Mouse (Mus musculus) testis, postnatal 14 days (tissue): Measurements from ENCODE around the gene Coq3.

Source experiments
- DNase-seq: peaks from one replicate; pipeline ENCODE4 v3.0.0; 2021; ENCODE audit warnings: low spot score

The Coq3 gene

DNA sequence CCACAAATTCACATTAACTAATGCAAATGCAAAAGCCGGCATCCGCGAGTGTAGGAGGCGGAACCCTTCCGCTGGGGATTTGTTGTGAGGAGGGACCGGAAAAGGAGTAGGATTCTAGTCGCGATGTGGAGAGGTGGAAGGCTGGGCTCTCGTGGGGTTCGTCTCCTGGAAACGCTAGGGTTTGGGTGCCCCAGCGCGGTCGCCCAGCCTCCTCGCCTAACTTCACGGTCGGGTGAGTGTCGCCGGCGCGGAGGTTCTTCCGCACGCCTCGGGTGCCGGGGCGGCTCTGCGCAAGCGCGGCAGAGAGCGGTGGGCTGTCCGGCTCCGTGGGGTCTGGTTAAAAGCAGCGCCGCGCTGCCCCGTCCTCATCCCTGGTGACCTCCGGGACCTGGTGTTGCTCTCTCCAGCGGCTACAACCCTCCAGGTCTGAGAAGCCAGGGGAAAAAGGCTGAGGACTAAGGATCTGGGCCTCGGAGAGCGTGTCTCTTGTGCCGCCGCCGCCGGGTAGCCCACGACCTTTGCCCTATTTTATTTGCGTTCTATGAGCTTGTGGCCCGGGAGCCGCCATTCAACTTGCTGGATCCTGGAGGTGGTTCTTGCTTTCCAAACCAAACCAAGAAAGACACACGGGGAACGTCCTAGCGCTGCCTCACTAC, at the start of gene Coq3:
Coq3 (plus strand) TSS at position 109 of the 656 bp plus-strand sequence.
- DNase-seq = peak; percentile 86

DNA sequence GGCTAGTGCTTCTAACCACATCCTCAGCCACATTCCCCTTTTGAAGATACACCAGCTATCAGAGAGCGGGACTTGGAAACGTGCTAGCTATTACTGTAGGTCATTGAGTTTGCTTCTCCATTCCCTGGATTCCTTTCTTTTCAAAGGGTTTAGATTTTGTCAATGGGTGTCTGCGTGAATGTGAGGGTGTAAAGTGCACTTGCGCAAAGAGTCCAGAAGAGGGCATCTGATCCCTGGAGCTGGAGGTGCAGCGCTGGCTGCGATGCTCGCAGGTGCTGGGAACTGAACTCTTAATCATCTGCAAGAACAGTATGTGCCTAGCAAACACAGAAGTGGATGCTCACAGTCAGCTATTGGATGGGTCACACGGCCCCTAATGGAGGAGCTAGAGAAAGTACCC, 46.6 kb upstream of the Coq3 start:
- no peak for DNase-seq

DNA sequence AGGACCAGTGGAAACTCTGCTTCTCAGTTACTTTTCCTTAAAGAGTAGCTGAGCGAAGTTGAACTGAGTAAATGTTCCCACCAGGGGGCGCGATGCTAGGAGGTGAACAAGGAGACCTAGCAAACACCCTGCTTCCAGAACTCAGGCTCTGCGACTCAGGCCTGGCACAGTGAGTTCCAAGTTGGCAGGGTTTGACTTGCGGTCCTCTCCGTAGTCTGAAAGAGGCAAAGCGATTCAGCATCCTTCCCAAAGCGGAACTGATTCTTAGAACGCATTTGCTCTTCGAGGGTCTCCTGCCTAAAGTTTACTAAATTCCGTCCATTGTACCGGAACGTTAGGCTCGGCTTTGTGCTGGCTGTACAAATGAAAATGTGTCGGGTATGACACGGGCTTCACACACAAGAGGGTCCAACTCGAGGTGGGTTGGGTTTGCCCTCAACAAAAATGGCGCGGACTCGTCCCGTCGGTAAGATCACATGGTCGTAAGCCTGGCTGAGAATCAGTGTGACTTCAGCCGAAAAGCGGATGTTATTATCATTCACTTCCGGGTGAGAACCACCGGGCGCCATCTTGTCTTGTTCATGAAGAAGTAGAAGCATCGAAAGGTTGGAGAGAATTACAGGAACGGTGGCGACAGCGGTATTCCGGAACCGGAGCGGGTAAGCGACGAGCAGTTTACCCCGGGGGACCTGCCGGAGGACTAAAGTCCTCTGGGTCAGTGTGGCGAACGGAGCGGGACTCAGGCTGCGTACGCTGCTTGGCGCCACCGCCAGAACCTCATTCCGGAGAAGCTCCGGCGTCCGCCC, 31.8 kb upstream of the Coq3 start, which contains the start of gene Pnisr:
Pnisr (plus strand) TSS at position 103 of the 806 bp plus-strand sequence.
- peak; percentile 95 for DNase-seq

DNA sequence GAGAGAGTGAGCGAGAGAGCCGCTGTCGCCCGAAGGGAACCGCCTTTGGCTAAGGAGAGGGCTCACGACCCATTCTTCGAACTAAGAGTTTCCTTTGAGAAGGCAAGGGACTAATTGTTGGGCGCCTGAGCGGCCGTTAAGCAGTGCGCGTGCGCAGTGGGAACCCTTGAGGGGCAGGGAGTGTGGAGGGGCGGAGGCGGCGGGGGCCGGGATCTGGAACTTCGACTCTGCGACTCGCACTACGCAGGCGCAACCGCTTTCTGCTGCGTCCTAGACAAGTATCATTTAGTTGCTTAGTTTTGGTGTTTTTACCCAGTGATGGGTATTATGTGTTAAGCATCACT, 31.2 kb upstream of the Coq3 start:
- DNase-seq = peak; percentile 91

DNA sequence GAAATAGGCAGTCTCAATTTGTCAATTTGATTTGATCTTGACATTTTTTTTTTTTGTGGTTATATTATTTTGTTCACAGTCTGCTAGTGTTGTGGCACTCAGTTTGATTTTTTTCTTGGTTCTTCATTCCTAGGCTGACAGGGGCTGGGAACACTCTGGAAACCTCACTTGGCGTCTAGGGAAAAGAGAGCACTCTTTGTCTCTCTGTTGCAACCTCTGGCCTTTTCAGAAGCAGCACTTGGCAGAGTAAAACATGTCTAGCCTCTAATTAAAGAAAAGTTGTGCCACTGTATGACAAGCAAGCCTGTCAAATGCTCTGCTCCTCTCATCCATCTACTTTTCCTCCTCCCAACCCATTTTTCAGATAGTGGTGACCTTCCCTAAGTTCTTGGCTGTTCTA, 22.0 kb upstream of the Coq3 start:
- no peak for DNase-seq

DNA sequence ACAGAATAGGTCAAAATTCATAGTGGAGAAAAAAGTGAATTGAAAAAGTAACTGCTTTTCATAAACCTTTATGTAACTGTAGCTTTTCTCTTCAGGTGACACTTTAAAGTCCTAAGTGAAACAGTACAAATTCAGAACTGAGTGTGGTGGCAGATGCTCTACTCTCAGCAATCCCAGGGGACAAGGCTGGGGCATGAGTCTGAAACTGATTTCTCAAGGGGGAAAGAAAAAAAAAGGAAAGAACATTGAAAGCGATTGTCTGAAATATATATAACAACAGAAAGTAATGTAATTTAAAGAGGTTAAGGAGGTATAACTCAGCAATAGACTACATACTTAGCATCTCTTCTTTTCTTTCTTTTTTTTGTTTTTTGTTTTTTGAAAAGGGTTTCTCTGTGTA, 14.2 kb upstream of the Coq3 start:
- no peak for DNase-seq

DNA sequence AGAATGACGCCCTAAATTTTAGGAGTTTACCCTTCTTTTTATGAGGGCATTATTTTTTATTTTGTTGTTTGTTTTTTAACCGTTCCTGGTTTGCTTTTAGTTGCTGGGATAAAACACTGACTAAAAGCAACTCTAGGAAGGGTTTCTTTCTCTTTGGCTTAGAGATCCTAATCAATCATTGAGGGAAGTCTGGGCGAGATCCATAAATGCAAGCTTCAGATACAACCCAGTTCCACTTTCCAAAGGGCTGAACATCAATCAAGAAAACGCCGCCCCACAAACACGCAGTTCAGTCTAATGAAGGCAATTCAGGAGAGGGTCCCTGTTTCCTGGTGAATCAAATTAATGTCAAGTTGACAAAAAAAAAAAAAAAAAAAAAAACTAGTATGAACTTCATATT, 697 bp upstream of the Coq3 start:
- DNase-seq = no peak

DNA sequence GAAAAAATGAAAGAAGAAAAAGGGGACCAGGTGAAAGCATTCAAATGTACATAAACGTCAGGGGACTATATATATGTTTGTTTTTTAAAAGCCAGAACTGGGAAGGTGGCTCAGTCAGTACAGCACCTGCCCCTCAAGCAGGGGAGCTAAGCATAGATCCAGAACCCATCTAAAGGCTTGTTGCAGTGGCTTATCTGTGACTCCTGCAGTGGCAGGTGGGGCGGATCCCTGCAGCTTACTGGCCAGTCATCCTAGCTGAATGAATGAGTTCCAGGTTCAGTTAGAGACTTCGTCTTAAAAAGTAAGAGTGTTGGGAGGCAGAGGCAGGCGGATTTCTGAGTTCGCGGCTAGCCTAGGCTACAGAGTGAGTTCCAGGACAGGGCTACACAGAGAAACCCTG, 3.3 kb downstream of the Coq3 start:
- DNase-seq = no peak

DNA sequence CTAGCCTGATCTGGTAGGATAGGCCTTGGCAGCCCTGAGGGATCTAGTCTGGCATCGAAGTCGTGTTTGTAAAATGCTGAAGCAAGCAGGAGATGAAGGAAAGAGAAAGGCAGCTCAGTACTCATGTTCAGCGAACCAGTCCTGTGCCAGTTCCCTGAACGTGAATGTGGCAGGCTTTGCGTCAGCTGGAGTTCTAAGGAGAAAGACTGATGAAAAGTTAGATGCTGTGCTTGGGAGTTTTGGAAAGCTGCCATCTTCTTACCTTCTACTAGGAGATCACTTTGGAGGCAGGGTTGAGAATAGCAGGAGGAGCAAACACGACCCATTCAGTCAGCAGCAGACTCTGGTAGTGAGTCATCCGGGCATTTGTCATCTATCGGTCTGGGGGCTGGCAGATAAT, 6.4 kb downstream of the Coq3 start:
- no peak for DNase-seq

DNA sequence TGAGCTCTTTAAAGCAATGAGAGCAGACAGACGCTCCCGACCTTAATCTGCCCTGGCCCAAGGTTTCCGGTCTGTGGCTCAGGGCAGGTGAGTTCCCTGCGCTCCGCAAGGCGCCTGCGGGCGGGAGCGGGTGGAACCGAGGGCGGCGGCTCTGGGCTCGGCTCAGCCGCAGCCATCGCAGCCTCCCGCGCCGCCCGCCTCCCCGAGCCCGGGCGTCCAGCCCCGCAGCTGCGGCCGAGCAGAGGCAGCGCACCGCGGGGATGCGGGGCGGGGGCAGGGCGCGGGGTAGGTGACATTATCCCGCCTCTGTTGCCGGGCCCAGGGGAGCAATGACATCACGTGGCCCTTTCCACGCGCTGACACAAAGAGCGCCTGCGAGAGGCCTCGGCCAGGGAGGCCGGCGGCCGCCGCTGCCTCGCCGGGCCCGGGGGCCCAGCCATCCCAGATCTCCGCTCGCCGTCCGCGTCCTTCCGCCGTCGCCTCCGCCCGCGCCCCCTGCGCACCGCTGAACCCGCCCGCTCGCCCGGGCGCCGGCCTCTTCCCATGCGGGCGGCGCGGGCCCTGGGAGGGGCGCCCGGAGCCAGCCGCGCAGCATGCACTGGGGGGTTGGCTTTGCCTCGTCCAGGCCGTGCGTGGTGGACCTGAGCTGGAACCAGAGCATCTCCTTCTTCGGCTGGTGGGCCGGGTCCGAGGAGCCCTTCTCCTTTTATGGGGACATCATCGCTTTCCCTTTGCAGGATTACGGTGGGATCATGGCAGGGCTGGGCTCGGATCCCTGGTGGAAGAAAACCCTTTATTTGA, 51.7 kb downstream of the Coq3 start, which contains the start of gene Faxc:
Faxc (plus strand) TSS at position 359 of the 801 bp plus-strand sequence.
- DNase-seq = peak; percentile 48

DNA sequence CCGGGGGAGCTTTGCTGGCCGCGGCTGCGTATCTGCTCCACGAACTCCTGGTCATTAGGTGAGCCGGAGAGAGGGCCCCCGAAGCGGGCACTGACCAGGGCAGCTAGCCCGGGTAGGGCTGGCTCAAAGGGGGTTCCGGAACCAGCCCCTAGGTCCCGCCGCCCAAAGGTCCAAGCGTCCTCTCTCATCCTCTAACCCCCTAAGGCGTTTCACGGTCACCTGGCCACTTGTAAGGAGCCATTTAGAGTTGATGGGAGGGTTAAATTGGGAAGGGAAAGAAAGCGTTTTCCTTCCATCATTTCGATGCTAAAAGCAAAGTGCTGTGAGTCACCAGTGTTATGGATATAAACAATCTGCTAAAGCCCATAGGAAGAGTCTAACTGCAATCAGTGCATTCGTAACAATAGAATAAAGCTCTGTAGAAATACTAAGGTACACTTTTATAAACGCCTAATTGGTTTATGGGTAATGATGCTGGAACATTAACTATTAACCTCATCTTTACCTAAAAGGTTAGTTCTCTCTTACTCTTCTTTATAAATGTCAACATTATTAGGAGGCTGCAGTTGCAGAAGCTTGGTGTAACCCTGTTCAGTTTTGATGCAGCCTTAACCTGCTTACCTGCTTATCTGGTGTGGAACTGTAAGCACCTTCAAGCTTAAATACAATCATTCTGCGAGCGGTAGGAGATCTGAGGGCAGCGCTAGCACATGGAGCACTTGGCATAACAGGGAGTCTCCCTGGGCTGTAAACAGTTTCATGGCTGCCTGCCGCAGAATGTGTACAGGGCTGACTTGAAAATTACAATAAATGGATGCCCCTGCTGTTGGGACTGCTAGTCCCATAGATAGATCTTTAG, 52.5 kb downstream of the Coq3 start:
- no peak for DNase-seq

DNA sequence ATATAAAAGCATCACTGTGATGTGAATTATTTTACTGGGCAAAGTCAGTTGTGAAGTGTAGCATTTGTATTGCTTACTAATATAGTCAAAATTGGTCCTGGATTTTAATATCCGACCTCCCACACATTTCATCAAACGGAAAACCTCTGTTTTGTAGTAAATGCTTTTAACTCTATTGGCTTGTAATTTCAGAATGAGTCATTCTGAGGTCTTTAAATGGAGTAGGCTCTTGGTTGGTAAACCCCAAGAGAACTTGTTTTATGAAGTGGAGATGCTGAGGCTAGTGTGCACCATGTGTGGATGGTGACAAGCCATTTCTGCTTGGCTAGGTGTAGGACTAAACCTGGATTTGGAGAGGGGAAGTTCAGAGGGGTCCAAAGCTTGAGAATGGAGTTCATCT, 55.9 kb downstream of the Coq3 start:
- no peak for DNase-seq

DNA sequence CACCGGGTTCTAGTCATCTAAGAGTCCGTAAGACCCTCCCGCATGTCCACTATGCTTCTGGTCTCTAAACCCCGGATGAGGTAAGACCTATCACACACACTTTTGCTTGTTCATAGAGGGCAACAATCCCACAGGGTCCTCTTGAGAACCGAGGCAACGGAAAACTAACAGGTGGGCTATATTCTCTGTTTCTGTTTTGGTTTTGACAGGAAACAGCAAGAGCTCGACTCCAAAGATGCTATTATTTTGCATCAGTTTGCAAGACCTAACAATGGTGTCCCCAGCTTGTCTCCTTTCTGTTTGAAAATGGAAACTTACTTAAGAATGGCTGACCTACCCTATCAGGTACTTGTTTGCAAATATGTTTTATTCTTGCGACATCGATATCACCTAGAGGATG, 57.0 kb downstream of the Coq3 start:
- no peak for DNase-seq

DNA sequence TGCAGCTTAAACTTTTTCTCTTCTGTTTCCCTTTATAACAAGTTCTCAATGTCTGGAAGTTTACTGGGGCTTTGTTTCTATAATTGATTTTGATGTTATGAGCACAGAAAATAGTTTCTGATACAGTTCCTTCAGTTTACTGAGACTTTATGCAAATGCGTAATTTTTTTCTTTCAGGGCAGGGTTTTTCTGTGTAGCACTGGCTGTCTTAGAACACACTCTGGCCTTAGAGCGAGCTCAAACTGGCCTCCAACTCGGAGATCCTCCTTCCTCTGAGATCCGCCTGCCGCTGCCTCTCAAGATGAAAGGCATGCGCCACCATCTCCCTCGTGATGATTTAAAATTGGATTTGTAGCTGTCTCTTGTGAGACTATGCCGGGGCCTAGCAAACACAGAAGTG, 58.4 kb downstream of the Coq3 start:
- DNase-seq = no peak

DNA sequence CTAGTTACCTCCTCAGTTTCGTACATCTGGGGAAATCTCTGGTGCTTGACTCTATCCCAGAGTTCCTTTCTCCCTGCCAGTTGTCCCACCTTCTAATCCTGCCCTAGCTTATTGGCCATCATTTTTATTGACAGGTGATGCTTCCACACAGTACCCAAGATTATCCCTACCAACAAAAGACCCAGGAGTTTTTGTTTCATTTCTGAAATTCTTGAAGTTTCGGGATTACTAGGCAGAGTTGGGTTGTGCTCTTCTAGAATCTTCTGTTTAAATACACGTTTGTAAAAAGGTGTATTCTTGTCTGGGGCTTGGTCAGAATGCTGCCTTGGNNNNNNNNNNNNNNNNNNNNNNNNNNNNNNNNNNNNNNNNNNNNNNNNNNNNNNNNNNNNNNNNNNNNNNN, 65.2 kb downstream of the Coq3 start:
- DNase-seq = no peak

DNA sequence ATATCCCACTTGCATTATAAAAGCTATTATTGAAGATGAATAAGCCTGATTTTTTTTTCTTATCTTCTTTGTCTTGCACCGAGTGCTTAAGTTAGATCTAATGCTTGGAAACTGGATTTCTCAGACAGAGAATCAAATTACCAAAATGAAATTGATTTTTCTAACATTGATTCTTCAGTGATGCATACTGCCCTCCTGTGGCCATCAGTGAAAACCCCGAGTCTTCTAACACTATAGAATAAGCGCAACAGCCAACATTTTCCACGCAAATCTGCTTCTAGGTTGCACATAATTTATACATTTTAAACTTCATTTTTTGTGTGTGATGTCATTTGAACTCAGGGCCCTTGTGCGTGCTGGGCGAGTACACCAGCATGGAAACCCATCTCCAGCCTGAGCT, 72.0 kb downstream of the Coq3 start:
- no peak for DNase-seq

DNA sequence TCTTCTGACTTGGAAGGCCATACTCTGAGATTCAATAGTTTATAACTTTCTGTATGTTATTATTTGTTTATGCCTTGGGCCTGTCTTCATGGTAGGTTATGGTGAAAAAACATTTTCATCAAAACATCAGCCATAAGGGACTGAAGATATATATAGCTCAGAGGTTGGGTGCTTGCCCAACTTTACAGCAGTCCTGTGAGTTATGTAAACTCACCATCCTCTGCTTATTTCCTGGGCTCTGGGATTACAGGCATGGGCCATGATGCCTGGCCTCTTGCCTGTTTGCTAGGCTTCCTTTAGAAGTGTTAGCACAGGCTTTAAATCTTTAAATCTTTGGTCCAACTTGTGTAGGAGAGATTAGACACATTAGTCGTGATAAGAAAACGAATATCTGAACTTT, 72.8 kb downstream of the Coq3 start:
- DNase-seq = no peak

DNA sequence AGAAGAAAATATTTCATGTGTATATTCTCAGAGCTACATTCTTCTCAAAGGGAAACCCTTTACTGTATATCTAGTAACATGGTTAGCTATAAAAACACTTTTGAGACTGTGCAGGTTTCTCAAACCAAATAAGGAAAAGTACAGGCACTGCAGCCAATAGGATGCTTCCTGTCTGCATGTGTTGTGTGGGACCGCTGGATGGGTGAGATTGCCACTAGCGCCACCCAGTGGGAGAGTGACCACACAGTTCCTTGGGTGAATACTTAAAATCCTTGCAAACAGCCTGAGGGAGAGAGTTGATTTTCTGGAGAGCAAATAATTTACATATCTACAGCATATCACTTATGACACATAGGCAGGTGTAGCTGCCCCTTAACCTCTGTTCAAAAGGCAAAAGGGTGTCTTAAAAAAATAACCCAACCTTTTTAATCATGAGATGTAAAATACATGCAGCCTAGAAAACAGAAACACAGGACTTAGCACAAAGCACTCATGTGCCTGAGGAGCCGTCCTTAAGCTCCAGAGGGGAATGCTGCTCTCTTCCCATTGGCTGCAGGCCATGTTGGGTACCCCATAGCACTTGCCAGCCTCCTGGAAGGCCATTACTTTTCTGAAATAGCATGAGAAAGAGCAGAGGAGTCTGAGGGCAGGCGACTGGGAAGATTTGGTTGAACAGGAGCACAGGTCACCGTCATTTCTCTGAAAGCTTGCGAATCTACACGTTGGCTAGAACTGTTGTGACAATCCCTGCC, 78.3 kb downstream of the Coq3 start:
- peak; percentile 28 for DNase-seq
